Mouse (Mus musculus): Measurements from ENCODE around the gene Ceacam19. TPM values are rescaled to one million over a fixed set of nuclear protein-coding genes. Genes with fewer than 3 reads are reported as not detected.

Ceacam19 gene
- total RNA-seq, 2 experiments from 2014 or later = not detected

GRCm38 (mm10) chr7:19920506-19921261 is 32.9 kb upstream of the Ceacam19 start, which contains the start of gene Pvr:
Gene Pvr (minus strand): TSS chr7:19921160.
- DNase-seq (ENCODE audit: low spot score in 2 of 2) = peak; percentile 76 to 81
- peak within 1 kb of the TSS; percentile 71 for H3K4me3 ChIP-seq
- peak; percentile 55 for TF ChIP-seq CTCF (conservative IDR thresholded peaks at IDR 0.05)
- peak within 1 kb of the TSS; percentile 91 for H3K27ac ChIP-seq

DNA sequence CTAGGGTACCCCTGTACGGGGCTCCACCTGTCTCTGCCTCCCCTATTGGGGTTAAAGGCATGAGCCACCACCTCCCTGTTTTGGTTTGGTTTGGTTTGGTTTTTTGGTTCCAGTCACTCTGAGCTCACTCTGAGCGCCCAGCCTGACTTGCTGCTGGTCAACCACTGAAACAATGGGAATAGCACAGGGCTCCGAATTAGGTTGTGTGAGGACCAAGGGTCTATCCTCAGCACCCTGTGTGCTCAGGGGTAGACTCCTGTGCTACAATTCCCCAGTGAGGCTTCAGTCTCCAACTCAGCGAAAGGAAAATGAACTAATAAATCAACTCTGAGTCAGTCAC is 32.4 kb upstream of the Ceacam19 start:
- peak overlapping the region; percentile 71 for H3K4me3 ChIP-seq
- DNase-seq (ENCODE audit: low spot score in 2 of 2) = no peak
- TF ChIP-seq CTCF (conservative IDR thresholded peaks at IDR 0.05) = no peak
- H3K27ac ChIP-seq = peak overlapping the region; percentile 91

DNA sequence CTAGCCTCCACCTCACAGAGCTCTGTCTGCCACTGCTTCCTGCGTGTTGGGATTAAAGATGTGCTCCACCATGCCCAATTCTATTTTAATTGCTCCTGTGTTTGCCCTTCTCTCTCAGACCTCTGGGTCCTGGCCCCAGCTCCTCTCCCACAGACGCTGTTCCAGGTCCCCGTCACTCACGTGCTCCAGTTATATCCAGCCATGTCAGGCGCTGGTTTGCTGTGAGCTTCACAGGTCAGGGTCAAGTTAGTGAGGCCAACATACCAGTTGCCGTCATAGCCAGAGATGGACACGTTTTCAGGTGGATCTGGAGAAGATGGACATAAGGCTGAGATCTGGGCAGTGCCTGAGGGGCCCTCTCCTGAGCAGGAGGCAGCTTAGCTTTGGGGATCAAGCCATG is 26.8 kb upstream of the Ceacam19 start:
- TF ChIP-seq CTCF (conservative IDR thresholded peaks at IDR 0.05) = no peak
- Histone ChIP-seq H3K4me3 (no peak overlapping the region), H3K27ac (no peak overlapping the region)
- no peak for DNase-seq (ENCODE audit: low spot score in 2 of 2)

GRCm38 (mm10) chr7:19911695-19912524 is 24.1 kb upstream of the Ceacam19 start:
- no peak overlapping the region for H3K27ac ChIP-seq
- no peak for DNase-seq (ENCODE audit: low spot score in 2 of 2)
- TF ChIP-seq CTCF (conservative IDR thresholded peaks at IDR 0.05) = no peak
- no peak overlapping the region for H3K4me3 ChIP-seq

DNA sequence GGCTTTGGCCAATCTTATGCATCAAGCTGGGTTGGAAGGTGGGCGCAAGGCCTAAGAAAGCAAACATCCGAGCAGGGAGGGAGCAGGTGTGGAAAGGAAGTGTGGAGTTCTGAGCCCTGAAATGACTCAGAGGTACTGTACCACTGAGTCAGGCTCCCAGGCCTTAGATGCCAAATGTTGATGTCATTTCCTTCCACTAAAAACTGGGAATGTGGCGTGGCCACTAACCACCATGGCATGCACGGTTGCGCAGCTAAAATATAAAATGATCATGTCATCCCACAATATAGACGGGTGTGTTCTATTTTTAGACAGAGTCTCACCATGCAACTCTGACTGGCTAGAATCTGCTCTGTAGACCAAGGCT is 23.5 kb upstream of the Ceacam19 start:
- no peak overlapping the region for H3K4me3 ChIP-seq
- no peak overlapping the region for H3K27ac ChIP-seq
- DNase-seq (ENCODE audit: low spot score in 2 of 2) = no peak
- TF ChIP-seq CTCF (conservative IDR thresholded peaks at IDR 0.05) = no peak

- DNase-seq (ENCODE audit: low spot score in 2 of 2) = peak; percentile 54 to 87
- TF ChIP-seq CTCF (conservative IDR thresholded peaks at IDR 0.05) = peak; percentile 98
- H3K4me3 ChIP-seq = no peak overlapping the region
- no peak overlapping the region for H3K27ac ChIP-seq
These were observed 22.9 kb upstream of the Ceacam19 start for GRCm38 (mm10) chr7:19910421-19911291.

- TF ChIP-seq CTCF (conservative IDR thresholded peaks at IDR 0.05) = peak; percentile 92
- no peak overlapping the region for H3K27ac ChIP-seq
- DNase-seq (ENCODE audit: low spot score in 2 of 2) = peak in 1 of 2 experiments; percentile 46
- no peak overlapping the region for H3K4me3 ChIP-seq
These were observed 2.1 kb upstream of the Ceacam19 start for GRCm38 (mm10) chr7:19889881-19890280.

DNA sequence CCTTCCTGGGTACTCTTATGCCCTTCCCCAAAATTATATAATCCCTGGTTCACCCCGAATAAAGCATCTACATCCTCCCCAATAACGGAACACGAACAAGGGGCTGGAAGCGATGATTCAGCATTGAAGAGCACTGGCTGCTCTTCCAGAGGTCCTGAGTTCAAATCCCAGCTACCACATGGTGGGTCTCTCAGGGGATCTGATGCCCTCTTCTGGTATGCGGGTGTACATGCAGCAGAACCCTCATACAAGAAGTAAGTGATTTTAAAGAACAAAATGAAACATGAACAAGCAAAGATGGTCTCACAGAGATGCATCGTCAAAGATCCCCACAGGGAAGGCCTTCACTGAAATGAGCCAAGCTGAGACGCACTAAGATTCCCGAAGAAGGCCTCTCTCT is 7.0 kb downstream of the Ceacam19 start:
- peak; percentile 56 for TF ChIP-seq CTCF (conservative IDR thresholded peaks at IDR 0.05)
- Histone ChIP-seq H3K4me3 (no peak overlapping the region), H3K27ac (no peak overlapping the region)
- DNase-seq (ENCODE audit: low spot score in 2 of 2) = no peak

GRCm38 (mm10) chr7:19876781-19877425 is 10.9 kb downstream of the Ceacam19 start:
- no peak for DNase-seq (ENCODE audit: low spot score in 2 of 2)
- no peak overlapping the region for H3K4me3 ChIP-seq
- no peak overlapping the region for H3K27ac ChIP-seq
- TF ChIP-seq CTCF (conservative IDR thresholded peaks at IDR 0.05) = no peak

DNA sequence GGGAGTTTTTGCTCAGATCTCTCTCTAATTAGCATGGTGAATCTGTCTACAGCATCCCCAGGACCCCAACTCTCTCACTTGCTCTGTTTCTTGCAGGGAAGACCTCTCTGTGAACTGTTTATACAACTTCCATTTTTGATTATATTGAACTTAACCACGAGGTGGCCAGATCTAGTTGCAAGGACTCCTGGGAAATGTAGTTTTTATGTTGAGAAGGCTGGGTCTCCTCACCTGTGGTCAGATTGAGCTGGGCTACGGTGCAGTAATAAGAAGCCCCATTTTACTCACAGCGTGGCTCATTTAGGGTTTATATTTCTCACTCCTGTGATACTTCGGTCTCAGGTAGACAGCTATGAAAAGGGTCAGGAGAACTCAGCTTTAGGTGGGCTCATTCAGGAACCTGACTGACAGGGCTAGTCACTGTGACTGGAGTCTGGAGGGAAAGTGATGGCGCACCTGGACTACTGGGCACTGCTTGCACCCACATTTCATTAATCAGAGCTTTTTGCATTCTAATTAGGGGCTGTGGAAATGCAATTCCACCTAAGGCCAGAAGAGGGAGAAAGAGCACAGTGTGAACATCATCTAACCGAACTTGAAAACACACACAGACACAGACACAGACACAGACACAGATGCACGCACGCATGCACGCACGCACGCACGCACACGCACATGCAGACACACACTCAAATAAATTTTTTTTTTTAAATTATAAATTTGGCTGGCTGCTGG is 11.7 kb downstream of the Ceacam19 start:
- Histone ChIP-seq H3K27ac (no peak overlapping the region), H3K4me3 (no peak overlapping the region)
- TF ChIP-seq CTCF (conservative IDR thresholded peaks at IDR 0.05) = peak; percentile 81
- peak; percentile 24 to 70 for DNase-seq (ENCODE audit: low spot score in 2 of 2)

DNA sequence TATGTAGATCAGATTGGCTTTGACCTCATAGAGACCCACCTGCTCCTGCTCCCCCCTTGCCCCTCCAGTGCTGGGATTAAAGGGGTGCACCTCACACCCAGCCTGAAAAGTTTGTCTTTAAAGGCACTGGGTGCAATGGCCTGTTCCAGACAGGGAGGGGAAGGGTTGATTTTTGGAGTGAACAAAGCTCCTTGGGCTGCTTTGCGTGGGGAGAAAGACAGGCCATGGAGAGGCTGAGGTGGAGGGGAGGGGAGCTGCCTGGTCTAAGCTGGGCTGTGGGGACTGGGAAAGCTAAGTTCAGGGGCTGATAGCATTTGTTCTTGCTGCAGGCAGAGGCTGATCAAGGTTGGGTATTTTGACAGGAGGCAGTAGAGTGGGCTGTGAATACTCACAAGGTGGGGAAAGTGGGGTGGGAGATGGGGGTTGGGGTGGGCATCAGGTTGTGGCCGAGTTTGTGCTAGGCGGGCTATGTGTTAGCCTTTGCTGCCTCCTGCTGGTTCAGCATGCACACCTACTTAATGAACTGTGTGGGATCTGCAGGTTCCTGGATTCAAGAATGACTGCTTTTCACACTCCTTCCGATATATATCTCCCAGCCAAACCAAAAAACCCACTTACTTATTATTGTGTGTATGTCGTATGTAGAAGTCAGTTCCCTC is 15.7 kb downstream of the Ceacam19 start:
- no peak overlapping the region for H3K4me3 ChIP-seq
- TF ChIP-seq CTCF (conservative IDR thresholded peaks at IDR 0.05) = peak; percentile 67
- no peak overlapping the region for H3K27ac ChIP-seq
- DNase-seq (ENCODE audit: low spot score in 2 of 2) = no peak
